Mouse (Mus musculus): Measurements from ENCODE around the gene Olfr33. TPM values are rescaled to one million over a fixed set of nuclear protein-coding genes. Genes with fewer than 3 reads are reported as not detected.

Gene Olfr33
- polyA plus RNA-seq (2012; rRNA removed), result not detected in 2 replicates

DNA sequence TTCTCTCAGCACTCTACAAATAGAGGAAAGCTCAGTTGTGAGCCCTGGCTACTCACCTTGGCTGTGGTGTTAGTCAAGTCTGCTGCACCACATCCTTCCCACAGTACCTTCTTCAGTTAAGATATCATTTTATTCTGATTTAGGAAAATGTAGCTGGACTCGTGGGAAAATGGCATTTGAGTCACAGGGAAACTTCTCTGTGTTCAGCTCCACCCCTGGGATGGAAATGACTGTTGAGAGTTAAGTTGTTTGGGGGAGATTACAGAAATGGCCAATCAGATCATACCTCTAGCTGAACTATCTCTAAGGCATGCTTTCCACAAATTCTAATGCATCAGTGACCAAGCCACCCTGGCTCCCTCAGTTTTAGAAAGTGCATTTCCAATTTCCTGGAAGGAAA lies at the start of gene Olfr33:
TSS of gene Olfr33 (minus strand) at position 101 of the 400 bp plus-strand sequence.

DNA sequence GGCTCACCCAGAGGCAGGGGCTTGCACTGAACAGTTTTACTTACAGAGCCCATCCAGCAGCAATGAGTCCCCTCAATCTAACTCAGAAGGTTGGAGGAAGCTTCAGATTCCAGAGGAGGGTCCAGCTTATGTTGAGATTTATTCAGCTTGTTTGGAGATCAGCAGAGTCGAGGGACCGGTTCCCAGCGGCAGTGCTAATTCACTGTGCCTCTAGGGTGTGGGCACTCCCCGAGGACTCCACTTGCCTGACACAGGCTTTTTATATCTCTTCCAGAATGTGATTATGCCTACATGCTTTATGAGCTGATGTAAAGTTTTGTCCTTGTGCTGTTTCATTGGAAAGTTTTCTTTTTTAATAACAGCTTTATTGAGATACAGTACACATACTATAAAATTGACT lies 40.4 kb upstream of the Olfr33 start, which contains the start of the genes Olfr560 and Olfr78:
TSS of gene Olfr560 (minus strand) at position 101 of the 400 bp plus-strand sequence.
TSS of gene Olfr78 (minus strand) at position 206 of the 400 bp plus-strand sequence.

DNA sequence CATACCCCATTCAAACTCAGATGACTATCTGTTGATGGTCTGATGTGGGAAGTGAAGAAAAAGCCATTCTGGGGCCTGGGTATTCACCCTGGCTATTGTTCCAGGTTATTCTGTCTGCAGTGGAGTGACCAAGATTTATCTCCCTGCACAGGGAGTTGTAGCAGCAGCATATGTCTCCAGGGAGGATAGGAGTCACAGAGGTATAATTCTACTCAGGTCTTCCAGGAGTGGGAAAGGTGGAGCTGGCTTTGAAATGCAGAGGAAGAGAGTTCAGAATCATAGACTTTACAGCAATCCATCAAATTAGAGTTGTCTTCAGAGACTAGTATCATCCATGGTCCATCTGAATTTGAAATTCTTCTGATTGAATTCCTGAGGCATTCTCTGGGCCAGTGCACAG lies 8.5 kb upstream of the Olfr33 start, which contains the start of gene Olfr559:
TSS of gene Olfr559 (minus strand) at position 101 of the 400 bp plus-strand sequence.

DNA sequence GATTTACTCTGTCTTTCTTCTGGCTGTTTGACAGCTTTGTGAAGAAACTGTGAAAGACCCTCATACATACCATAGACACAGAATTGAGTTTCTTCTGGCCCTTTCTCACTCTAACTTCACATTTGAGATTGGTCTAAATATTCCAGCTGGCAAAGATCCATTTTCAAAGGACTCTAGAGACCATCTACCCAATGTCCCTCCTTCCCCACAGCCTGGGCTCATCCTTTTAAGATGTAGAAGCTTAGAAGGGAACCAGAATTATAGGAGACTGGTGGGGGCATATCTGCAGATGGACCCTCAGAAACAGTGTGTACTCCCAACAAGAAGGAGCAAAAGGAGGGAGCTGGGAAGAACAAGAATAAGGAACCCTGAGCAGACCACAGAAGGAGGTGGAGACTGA lies 17.0 kb downstream of the Olfr33 start, which contains the start of gene Olfr558:
TSS of gene Olfr558 (plus strand) at position 301 of the 400 bp plus-strand sequence.

DNA sequence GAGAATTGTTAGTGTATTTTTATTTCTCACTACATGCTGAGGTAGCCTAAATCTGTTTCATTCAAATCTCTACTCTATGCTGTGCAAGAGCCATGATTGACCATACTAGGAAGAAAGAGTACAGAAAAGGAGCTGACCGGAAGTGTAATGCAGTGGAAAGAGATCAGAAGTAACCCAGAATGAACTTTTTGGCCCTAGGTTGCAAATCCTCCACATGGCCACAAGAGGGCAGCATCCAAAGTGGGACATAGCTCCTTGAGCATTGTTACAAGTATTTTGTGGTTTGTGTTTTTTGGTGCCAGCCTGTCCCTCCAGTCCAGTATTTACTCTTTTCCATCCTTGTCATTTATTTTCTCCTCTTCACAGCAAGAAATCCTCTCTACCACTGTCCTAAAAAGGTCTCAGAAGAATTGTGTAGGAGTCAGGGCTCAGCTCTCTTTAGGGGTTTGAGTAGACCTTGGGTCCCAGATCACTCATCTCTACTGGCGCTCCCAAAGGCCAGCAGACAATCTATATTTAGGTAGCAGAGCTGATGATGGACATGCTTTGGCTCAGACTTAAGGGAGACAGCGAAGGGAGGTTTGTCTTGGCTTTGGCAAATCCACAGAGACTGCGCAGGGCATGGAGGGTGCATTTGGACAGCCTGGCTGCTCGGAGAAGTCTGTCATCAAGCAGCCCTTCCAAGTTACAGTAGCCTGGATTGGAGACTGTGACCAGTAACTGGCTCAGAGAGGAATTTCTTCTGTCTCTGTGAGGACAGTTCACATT lies 23.3 kb downstream of the Olfr33 start, which contains the start of gene Olfr557:
TSS of gene Olfr557 (plus strand) at position 553 of the 768 bp plus-strand sequence.

DNA sequence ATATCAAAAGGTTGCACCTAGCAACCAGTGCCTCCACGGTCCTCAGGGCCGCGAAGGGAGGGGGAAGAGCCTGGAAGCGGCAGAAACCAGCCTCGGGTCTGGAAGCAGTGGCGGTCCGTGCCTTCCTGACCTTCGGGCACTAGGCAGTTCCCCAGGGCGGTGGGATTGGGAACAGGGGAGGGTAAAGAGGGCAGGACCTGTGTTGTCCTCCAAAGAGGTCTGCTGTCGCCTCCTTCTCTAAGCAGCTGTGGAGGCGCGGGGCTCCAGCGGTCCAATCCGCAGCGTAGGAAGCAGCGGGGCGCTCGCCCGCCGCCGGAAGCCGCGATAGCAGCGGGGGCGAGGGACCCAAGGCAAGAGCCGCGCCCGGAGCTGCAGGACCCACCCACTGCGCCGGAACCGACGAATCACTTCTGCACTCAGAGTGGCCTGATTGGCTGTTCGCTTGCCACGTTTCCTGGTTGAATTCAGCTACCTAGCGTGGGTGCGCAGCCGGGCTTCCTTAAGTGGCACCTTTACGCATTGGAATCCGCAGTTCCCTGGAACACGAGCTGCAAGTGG lies 31.8 kb downstream of the Olfr33 start, which contains the start of gene Trim68:
TSS of gene Trim68 (minus strand) at position 384 of the 558 bp plus-strand sequence.

DNA sequence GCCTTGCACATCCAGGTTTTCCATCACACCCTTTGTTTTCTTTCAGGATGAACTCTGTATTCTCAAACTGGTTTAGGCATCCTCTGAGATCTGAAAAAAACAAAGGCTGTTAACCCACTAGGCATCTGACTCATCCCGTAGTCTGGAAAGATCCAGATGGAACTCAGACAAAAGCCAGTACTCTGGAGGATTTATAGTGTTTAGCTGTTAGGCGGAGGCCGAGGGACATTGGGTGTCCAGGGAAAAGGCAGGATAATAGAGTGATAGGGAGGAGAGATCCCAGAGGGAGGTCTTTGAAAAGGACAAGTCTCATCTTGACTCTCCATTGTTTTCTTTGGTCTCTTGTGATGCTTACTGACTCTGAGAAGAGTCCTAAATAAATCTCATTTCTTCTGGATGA lies 54.3 kb downstream of the Olfr33 start, which contains the start of gene Olfr556:
TSS of gene Olfr556 (plus strand) at position 301 of the 400 bp plus-strand sequence.

Other genes with a start within 250 kb of the Olfr33 start
- not detected in 2 replicates for gene Olfr543, start 237.4 kb downstream of the Olfr33 start, polyA plus RNA-seq (2012; rRNA removed)
- not detected in 2 replicates for gene Olfr544, start 230.8 kb downstream of the Olfr33 start, polyA plus RNA-seq (2012; rRNA removed)
- not detected in 2 replicates for gene Olfr545, start 219.5 kb downstream of the Olfr33 start, polyA plus RNA-seq (2012; rRNA removed)
- gene Olfr547, start 184.3 kb downstream of the Olfr33 start, polyA plus RNA-seq (2012; rRNA removed), result not detected in 2 replicates
- gene Olfr548-ps1, start 178.2 kb downstream of the Olfr33 start, polyA plus RNA-seq (2012; rRNA removed), result 0.01 TPM in 1 of 2 replicates, not detected in the other
- not detected in 2 replicates for gene Olfr549, start 169.2 kb downstream of the Olfr33 start, polyA plus RNA-seq (2012; rRNA removed)
- gene Trim21, start 153.6 kb downstream of the Olfr33 start, polyA plus RNA-seq (2012; rRNA removed), result 4.2 and 5.1 TPM in 2 replicates
- gene Olfr550, start 147.6 kb downstream of the Olfr33 start, polyA plus RNA-seq (2012; rRNA removed), result not detected in 2 replicates
- not detected in 2 replicates for gene Olfr551, start 127.2 kb downstream of the Olfr33 start, polyA plus RNA-seq (2012; rRNA removed)
- gene Olfr552, start 121.3 kb downstream of the Olfr33 start, polyA plus RNA-seq (2012; rRNA removed), result not detected in 2 replicates
- not detected in 2 replicates for gene Olfr553, start 100.9 kb downstream of the Olfr33 start, polyA plus RNA-seq (2012; rRNA removed)
- gene Olfr554, start 80.6 kb downstream of the Olfr33 start, polyA plus RNA-seq (2012; rRNA removed), result not detected in 2 replicates
- not detected in 2 replicates for gene Olfr555, start 60.2 kb downstream of the Olfr33 start, polyA plus RNA-seq (2012; rRNA removed)
- gene Olfr556, start 54.2 kb downstream of the Olfr33 start, polyA plus RNA-seq (2012; rRNA removed), result not detected in 2 replicates
- 20.2 and 24.8 TPM in 2 replicates for gene Trim68, start 31.7 kb downstream of the Olfr33 start, polyA plus RNA-seq (2012; rRNA removed)
- 0.06 TPM in 1 of 2 replicates, not detected in the other for gene Olfr557, start 23.2 kb downstream of the Olfr33 start, polyA plus RNA-seq (2012; rRNA removed)
- gene Olfr558, start 16.9 kb downstream of the Olfr33 start, polyA plus RNA-seq (2012; rRNA removed), result 0.04 and 0.21 TPM in 2 replicates
- gene Olfr559, start 8.4 kb upstream of the Olfr33 start, polyA plus RNA-seq (2012; rRNA removed), result not detected in 2 replicates
- gene Olfr560, start 40.3 kb upstream of the Olfr33 start, polyA plus RNA-seq (2012; rRNA removed), result not detected in 2 replicates
- 0.06 and 0.15 TPM in 2 replicates for gene Olfr78, start 40.4 kb upstream of the Olfr33 start, polyA plus RNA-seq (2012; rRNA removed)
- 0.05 TPM in 1 of 2 replicates, not detected in the other for gene Olfr561, start 52.2 kb upstream of the Olfr33 start, polyA plus RNA-seq (2012; rRNA removed)
- not detected in 2 replicates for gene Olfr564, start 84.4 kb upstream of the Olfr33 start, polyA plus RNA-seq (2012; rRNA removed)
- not detected in 2 replicates for gene Olfr566, start 139.7 kb upstream of the Olfr33 start, polyA plus RNA-seq (2012; rRNA removed)
- gene Olfr568, start 158.1 kb upstream of the Olfr33 start, polyA plus RNA-seq (2012; rRNA removed), result not detected in 2 replicates
- not detected in 2 replicates for gene Olfr569, start 171.8 kb upstream of the Olfr33 start, polyA plus RNA-seq (2012; rRNA removed)
- not detected in 2 replicates for gene Olfr570, start 175.5 kb upstream of the Olfr33 start, polyA plus RNA-seq (2012; rRNA removed)
- 0.05 and 0.11 TPM in 2 replicates for gene Olfr571, start 198.5 kb upstream of the Olfr33 start, polyA plus RNA-seq (2012; rRNA removed)
- gene Olfr572, start 205.3 kb upstream of the Olfr33 start, polyA plus RNA-seq (2012; rRNA removed), result not detected in 2 replicates
- gene Olfr573-ps1, start 223.5 kb upstream of the Olfr33 start, polyA plus RNA-seq (2012; rRNA removed), result not detected in 2 replicates
- gene Olfr574, start 229.4 kb upstream of the Olfr33 start, polyA plus RNA-seq (2012; rRNA removed), result not detected in 2 replicates
- gene Olfr575, start 239.7 kb upstream of the Olfr33 start, polyA plus RNA-seq (2012; rRNA removed), result not detected in 2 replicates
- gene Olfr576, start 243.6 kb upstream of the Olfr33 start, polyA plus RNA-seq (2012; rRNA removed), result not detected in 2 replicates

Data from central nervous system, embryonic 11.5 days (tissue).